Mouse (Mus musculus) retina, embryonic 14.5 days (tissue): ENCODE data around the gene Rest.

ENCODE experiments used
- DNase-seq: peaks from one replicate; pipeline ENCODE4 v3.0.0-alpha.2; 2015; ENCODE audit warnings: low spot score

Gene Rest

GRCm38 (mm10) chr5:77266066-77266885 is 985 bp downstream of the Rest start:
- peak; percentile 67 for DNase-seq

- DNase-seq = peak; percentile 40
These were observed 1.7 kb downstream of the Rest start for GRCm38 (mm10) chr5:77266886-77267401.

GRCm38 (mm10) chr5:77267441-77267840 is 2.1 kb downstream of the Rest start:
- no peak for DNase-seq

GRCm38 (mm10) chr5:77267957-77268624 is 2.8 kb downstream of the Rest start:
- DNase-seq = no peak

GRCm38 (mm10) chr5:77269399-77269798 is 4.1 kb downstream of the Rest start:
- no peak for DNase-seq

- no peak for DNase-seq
These were observed 7.9 kb downstream of the Rest start for GRCm38 (mm10) chr5:77273151-77273550.

GRCm38 (mm10) chr5:77275950-77276349 is 10.7 kb downstream of the Rest start:
- DNase-seq = peak; percentile 51

- DNase-seq = no peak
These were observed 11.9 kb downstream of the Rest start for GRCm38 (mm10) chr5:77277204-77277603.

GRCm38 (mm10) chr5:77281518-77282174 is 16.4 kb downstream of the Rest start:
- no peak for DNase-seq

- DNase-seq = no peak
These were observed 17.0 kb downstream of the Rest start for GRCm38 (mm10) chr5:77282242-77282641.

GRCm38 (mm10) chr5:77285685-77286084 is 20.4 kb downstream of the Rest start:
- no peak for DNase-seq

GRCm38 (mm10) chr5:77286904-77287303 is 21.6 kb downstream of the Rest start:
- no peak for DNase-seq

GRCm38 (mm10) chr5:77287901-77288300 is 22.6 kb downstream of the Rest start:
- DNase-seq = no peak

- no peak for DNase-seq
These were observed 24.4 kb downstream of the Rest start for GRCm38 (mm10) chr5:77289686-77290085.

GRCm38 (mm10) chr5:77290606-77291005 is 25.3 kb downstream of the Rest start:
- DNase-seq = no peak

- DNase-seq = no peak
These were observed 27.7 kb downstream of the Rest start for GRCm38 (mm10) chr5:77292803-77293522.

GRCm38 (mm10) chr5:77299486-77299885 is 34.2 kb downstream of the Rest start:
- no peak for DNase-seq

- no peak for DNase-seq
These were observed 36.1 kb downstream of the Rest start for GRCm38 (mm10) chr5:77301296-77301903.

GRCm38 (mm10) chr5:77307821-77308553 is 42.7 kb downstream of the Rest start:
- DNase-seq = no peak

- peak; percentile 54 for DNase-seq
These were observed 44.0 kb downstream of the Rest start for GRCm38 (mm10) chr5:77309051-77309906.
